Mouse (Mus musculus) forebrain, embryonic 15.5 days (tissue): ENCODE data around the gene Nxpe5. TPM values are rescaled to one million over a fixed set of nuclear protein-coding genes. Genes with fewer than 3 reads are reported as not detected.

ENCODE experiments used
- ATAC-seq: fragments of 200-750 bp; cut with Nextera tagmentation; replicated peaks from 2 replicates; pipeline ENCODE4 v1.8.0; 2017; ENCODE audit warnings: mild to moderate bottlenecking, moderate TSS enrichment, moderate library complexity
- H3K27ac ChIP-seq: fragments of 300-500 bp; sonication (generic); replicated peaks from 2 replicates; pipeline ENCODE4 v1.5.1; 2015; ENCODE audit warnings: mild to moderate bottlenecking, inconsistent platforms
- H3K27me3 ChIP-seq: fragments of 300-500 bp; sonication (generic); 2 replicates; pipeline ENCODE4 v1.6.1; 2015; ENCODE audit warnings: inconsistent platforms
- H3K36me3 ChIP-seq: fragments of 300-500 bp; sonication (generic); 2 replicates; pipeline ENCODE4 v1.6.1; 2015; ENCODE audit warnings: mild to moderate bottlenecking, inconsistent platforms
- H3K4me1 ChIP-seq: fragments of 300-500 bp; sonication (generic); 2 replicates; pipeline ENCODE4 v1.6.1; 2015; ENCODE audit warnings: inconsistent platforms
- H3K4me2 ChIP-seq: fragments of 300-500 bp; sonication (generic); replicated peaks from 2 replicates; pipeline ENCODE4 v1.6.1; 2015; ENCODE audit warnings: mild to moderate bottlenecking, inconsistent platforms
- H3K4me3 ChIP-seq: fragments of 300-500 bp; sonication (generic); 2 replicates; pipeline ENCODE4 v1.5.1; 2015; ENCODE audit warnings: mild to moderate bottlenecking, inconsistent platforms
- H3K9ac ChIP-seq: fragments of 300-500 bp; sonication (generic); replicated peaks from 2 replicates; pipeline ENCODE4 v1.6.1; 2015; ENCODE audit warnings: mild to moderate bottlenecking, inconsistent platforms
- H3K9me3 ChIP-seq: fragments of 300-500 bp; sonication (generic); 2 replicates; pipeline ENCODE4 v1.6.1; 2016; ENCODE audit warnings: inconsistent platforms
- WGBS: fragments of 180-500 bp; shearing (Covaris S2); methylation state at CpG from one replicate; pipeline ENCODE4 v1.1.7; 2015; ENCODE audit warnings: mixed read lengths; 5-methylcytosine and 5-hydroxymethylcytosine counted together
- polyA plus RNA-seq: library from polyadenylated mRNA; unstranded; fragments of >200 nt; fragmentation: Nextera tagmentation; extraction: Ambion mirVana; gene quantifications from 2 replicates; pipeline ENCODE4 v1.2.1, GENCODE M21; 2015

Nxpe5 gene
- polyA plus RNA-seq, 1 experiment from 2014 or later = not detected

DNA sequence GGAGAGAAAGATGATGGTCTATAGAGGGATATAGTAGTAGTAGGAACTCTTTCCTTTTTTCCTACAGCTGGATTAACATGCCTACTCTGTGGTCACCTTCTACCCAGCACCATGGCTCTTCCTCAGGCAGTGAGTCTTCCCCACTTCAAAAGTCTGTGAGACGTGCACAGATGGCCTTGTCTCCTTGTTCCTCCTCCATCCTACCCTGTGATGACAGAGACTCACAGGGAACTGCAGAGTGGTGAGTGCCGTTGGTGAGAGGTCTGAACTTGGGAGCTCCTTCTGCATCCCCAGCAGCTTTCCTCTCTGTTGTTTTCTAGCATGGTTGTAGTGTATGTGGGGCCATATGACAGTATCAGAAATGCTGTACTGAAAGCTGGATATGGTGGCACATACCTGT, 56.1 kb downstream of the Nxpe5 start:
- H3K4me1 ChIP-seq = peaks cover 28% of the 10 kb centered on the region
- WGBS = 84% methylated on average over 2 of the region's 2 CpGs
- no peaks in the 10 kb centered on the region for H3K27me3 ChIP-seq
- H3K27ac ChIP-seq = no peak overlapping the region
- H3K4me3 ChIP-seq = no peak overlapping the region
- peaks cover 9% of the 10 kb centered on the region for H3K36me3 ChIP-seq
- H3K9ac ChIP-seq = no peak overlapping the region
- H3K9me3 ChIP-seq = peaks cover 5% of the 10 kb centered on the region; the same call in 1 of the 2 replicates
- no peak overlapping the region for H3K4me2 ChIP-seq
- ATAC-seq = no peak

GRCm38 (mm10) chr5:138283540-138283939, 57.8 kb downstream of the Nxpe5 start:
- ATAC-seq = no peak
- H3K4me1 ChIP-seq = peaks cover 10% of the 10 kb centered on the region
- peaks cover 5% of the 10 kb centered on the region; the same call in 1 of the 2 replicates for H3K9me3 ChIP-seq
- H3K27ac ChIP-seq = no peak overlapping the region
- H3K4me3 ChIP-seq = no peak overlapping the region
- no peak overlapping the region for H3K4me2 ChIP-seq
- no peak overlapping the region for H3K9ac ChIP-seq
- 53% methylated on average over 1 of the region's 1 CpGs for WGBS
- no peaks in the 10 kb centered on the region for H3K36me3 ChIP-seq
- H3K27me3 ChIP-seq = no peaks in the 10 kb centered on the region

DNA sequence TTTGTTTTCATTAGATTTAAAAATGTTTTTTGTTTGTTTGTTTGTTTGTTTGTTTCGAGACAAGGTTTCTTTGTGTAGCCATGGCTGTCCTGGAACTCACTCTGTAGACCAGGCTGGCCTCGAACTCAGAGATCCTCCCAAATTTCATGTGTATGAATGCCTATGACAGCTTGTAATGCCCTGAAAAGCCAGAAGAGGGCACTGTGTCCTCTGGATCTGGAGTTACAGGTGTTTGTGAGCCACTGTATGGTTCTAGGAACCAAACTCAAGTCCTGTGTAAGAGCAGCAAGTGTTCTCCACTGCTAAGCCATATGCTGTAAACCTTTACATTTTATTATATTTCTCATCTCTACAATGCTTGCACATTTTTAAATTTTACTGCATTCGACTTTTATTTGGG, 62.2 kb downstream of the Nxpe5 start:
- H3K27me3 ChIP-seq = no peaks in the 10 kb centered on the region
- H3K9me3 ChIP-seq = no peaks in the 10 kb centered on the region
- WGBS = 80% methylated on average over 3 of the region's 3 CpGs
- no peak overlapping the region for H3K9ac ChIP-seq
- no peaks in the 10 kb centered on the region for H3K4me1 ChIP-seq
- H3K4me3 ChIP-seq = no peak overlapping the region
- H3K27ac ChIP-seq = no peak overlapping the region
- no peak overlapping the region for H3K4me2 ChIP-seq
- no peak for ATAC-seq
- no peaks in the 10 kb centered on the region for H3K36me3 ChIP-seq

GRCm38 (mm10) chr5:138291638-138292037, 65.9 kb downstream of the Nxpe5 start:
- Histone ChIP-seq H3K9me3 (no peaks in the 10 kb centered on the region), H3K27me3 (no peaks in the 10 kb centered on the region), H3K4me1 (no peaks in the 10 kb centered on the region), H3K9ac (no peak overlapping the region), H3K36me3 (no peaks in the 10 kb centered on the region), H3K27ac (no peak overlapping the region), H3K4me3 (no peak overlapping the region), H3K4me2 (no peak overlapping the region)
- 80% methylated on average over 1 of the region's 1 CpGs for WGBS
- no peak for ATAC-seq

DNA sequence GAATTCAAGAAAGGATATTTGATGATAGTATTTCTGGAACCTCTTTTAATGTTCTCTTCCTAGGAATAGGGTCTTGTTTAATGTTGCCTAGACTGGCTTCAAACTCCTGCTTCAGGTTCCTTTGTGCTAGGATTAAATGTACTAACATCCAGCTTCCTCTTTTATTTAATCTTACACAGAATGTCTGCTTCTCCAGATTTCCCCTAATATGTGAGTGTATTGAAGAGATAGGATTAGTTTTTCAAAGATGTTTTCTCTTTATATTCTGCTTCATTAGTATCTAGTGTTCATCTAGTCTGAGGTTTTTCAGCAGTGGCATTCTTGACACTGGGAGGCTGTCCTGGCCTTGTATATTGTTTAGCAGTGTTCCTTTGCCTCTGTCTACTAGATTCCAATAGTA, 68.5 kb downstream of the Nxpe5 start:
- Histone ChIP-seq H3K9ac (no peak overlapping the region), H3K9me3 (no peaks in the 10 kb centered on the region), H3K36me3 (no peaks in the 10 kb centered on the region), H3K27ac (no peak overlapping the region), H3K4me1 (no peaks in the 10 kb centered on the region), H3K27me3 (no peaks in the 10 kb centered on the region), H3K4me3 (no peak overlapping the region), H3K4me2 (no peak overlapping the region)
- no peak for ATAC-seq

DNA sequence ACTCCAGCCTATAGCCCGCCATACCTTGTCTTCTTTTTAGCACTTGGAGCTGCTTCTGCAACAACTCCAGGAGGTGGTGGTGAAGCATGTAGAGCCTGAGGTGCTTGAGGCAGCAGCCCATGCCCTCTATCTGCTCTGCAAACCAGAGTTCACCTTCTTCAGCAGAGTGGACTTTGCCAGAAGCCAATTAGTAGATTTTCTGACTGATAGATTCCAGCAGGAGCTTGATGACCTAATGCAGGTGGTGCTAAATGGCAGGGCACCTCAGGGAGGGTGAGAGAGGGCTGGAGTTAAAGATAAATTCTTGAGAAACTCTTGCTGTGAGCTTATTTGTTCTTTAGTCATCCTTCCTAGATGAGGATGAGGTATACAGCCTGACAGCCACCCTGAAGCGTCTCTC, 73.9 kb downstream of the Nxpe5 start:
- H3K4me3 ChIP-seq = no peak overlapping the region
- H3K9ac ChIP-seq = no peak overlapping the region
- no peaks in the 10 kb centered on the region for H3K27me3 ChIP-seq
- H3K4me2 ChIP-seq = no peak overlapping the region
- 89% methylated on average over 2 of the region's 2 CpGs for WGBS
- no peak overlapping the region for H3K27ac ChIP-seq
- H3K36me3 ChIP-seq = no peaks in the 10 kb centered on the region
- no peaks in the 10 kb centered on the region for H3K4me1 ChIP-seq
- no peaks in the 10 kb centered on the region for H3K9me3 ChIP-seq
- ATAC-seq = no peak

Other genes with a start within 250 kb of the Nxpe5 start
- gene Azgp1, start 244.4 kb upstream of the Nxpe5 start, polyA plus RNA-seq = not detected in 2 replicates
- gene Smok3a, start 204.6 kb upstream of the Nxpe5 start, polyA plus RNA-seq = not detected in 2 replicates
- gene Smok3b, start 204.5 kb upstream of the Nxpe5 start, polyA plus RNA-seq = not detected in 2 replicates
- gene Smok3c, start 172.7 kb upstream of the Nxpe5 start, polyA plus RNA-seq = not detected in 2 replicates
- 27.8 and 28.0 TPM in 2 replicates for gene Zkscan1, start 140.8 kb upstream of the Nxpe5 start, polyA plus RNA-seq
- gene Zscan21, start 109.0 kb upstream of the Nxpe5 start, polyA plus RNA-seq = 113 and 118 TPM in 2 replicates
- gene Zfp113, start 70.2 kb upstream of the Nxpe5 start, polyA plus RNA-seq = 42.5 and 47.1 TPM in 2 replicates
- gene Cops6, start 64.8 kb upstream of the Nxpe5 start, polyA plus RNA-seq = 289 and 293 TPM in 2 replicates
- gene Ap4m1, start 53.9 kb upstream of the Nxpe5 start, polyA plus RNA-seq = 29.5 and 29.6 TPM in 2 replicates
- gene Mcm7, start 53.5 kb upstream of the Nxpe5 start, polyA plus RNA-seq = 188 and 191 TPM in 2 replicates
- gene Taf6, start 38.4 kb upstream of the Nxpe5 start, polyA plus RNA-seq = 90.9 and 96.2 TPM in 2 replicates
- gene Cnpy4, start 38.4 kb upstream of the Nxpe5 start, polyA plus RNA-seq = 34.7 and 36.8 TPM in 2 replicates
- 12.9 and 14.0 TPM in 2 replicates for gene Mblac1, start 31.6 kb upstream of the Nxpe5 start, polyA plus RNA-seq
- gene Lamtor4, start 29.6 kb downstream of the Nxpe5 start, polyA plus RNA-seq = 75.3 and 84.8 TPM in 2 replicates
- 12.9 and 14.0 TPM in 2 replicates for gene BC037034, start 38.1 kb downstream of the Nxpe5 start, polyA plus RNA-seq
- gene Gal3st4, start 46.9 kb downstream of the Nxpe5 start, polyA plus RNA-seq = 1.6 and 2.1 TPM in 2 replicates
- 0.04 and 0.09 TPM in 2 replicates for gene Gm43720, start 54.1 kb downstream of the Nxpe5 start, polyA plus RNA-seq
- gene Gpc2, start 54.1 kb downstream of the Nxpe5 start, polyA plus RNA-seq = 177 and 189 TPM in 2 replicates
- 4.4 and 4.6 TPM in 2 replicates for gene Stag3, start 54.3 kb downstream of the Nxpe5 start, polyA plus RNA-seq
- gene Pvrig, start 116.1 kb downstream of the Nxpe5 start, polyA plus RNA-seq = not detected in 2 replicates
- gene Zfp157, start 215.6 kb downstream of the Nxpe5 start, polyA plus RNA-seq = 73.6 and 75.8 TPM in 2 replicates